11 mouse cellular contexts compared by ENCODE assay signal in the genomic region with DNA sequence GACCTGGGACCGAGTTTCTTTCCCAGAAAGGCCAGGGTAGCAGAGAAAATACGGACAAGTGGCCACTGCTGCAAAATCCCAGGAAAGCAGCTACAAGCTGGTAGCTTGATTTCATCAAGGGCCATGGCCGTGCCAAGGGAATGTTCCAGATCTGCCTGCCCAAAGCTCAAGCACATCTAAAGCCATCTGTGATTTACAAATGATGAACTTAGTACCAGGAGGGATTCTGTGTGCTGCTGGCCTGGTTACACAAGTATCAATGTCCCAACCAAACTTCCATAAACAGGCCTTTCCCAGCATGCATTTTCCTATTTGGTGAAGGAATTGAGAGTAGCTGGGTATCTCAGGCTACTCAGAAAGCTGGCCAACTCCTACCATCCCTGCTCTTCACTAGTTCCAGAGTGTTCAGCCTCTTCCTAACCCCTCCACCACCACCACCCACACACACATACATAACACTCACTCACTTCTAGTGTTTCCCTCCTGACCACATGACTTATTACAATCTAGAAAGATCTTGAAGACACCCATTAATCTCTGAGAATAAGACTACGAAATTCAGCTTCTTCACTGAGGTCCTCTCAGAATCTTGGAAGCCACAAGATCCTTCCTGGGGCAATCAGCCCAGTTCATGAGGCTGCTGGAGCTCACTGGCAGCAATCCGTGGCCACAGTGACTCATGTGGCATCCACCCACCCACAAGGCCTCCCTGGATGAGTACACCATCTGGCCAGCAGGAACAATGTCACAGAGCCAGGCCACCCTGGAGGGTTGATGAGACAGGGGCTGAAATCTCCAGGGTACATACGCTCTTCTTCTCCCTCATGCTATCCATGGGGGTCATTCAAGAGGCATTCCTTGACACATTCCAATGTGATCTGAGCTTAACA. TPM values are rescaled to one million over a fixed set of nuclear protein-coding genes. Genes with fewer than 3 reads are reported as not detected.
A peak's percentile ranks its signal among the peaks of the same experiment; 100 is the strongest.
DNase-seq lines count a peak whose midpoint lies in the region; ATAC-seq and TF ChIP-seq lines count a peak whose summit lies in the region.
"Had no signal": no experiment of that assay in that cellular context is flagged by ENCODE, and none has a peak within 500 bp of the region (broad histone marks: within the 10 kb centered on the region; RNA-seq: fewer than 3 reads in every experiment).

No protein-coding gene starts in this region.

- H3K36me3 ChIP-seq in liver, adult 2 months (ENCODE audit: control insufficient read depth, insufficient read depth, low read length) = no peaks in the 10 kb centered on the region
- H3K36me3 ChIP-seq in forebrain, embryonic 11.5 days (ENCODE audit: control insufficient read depth, insufficient read depth, low read length) = no peaks in the 10 kb centered on the region
- H3K36me3 ChIP-seq: hindbrain, embryonic 10.5 days had no signal

- no peak for ATAC-seq in forebrain, embryonic 11.5 days (replicated peaks; ENCODE audit: low FRiP score)
- no peak for ATAC-seq in erythroid progenitor cell, adult 5-6 weeks (replicated peaks; ENCODE audit: low FRiP score, poor library complexity, severe bottlenecking)
- ATAC-seq: liver, postnatal 0 days had no signal

- TF ChIP-seq CTCF in liver, adult 2 months (IDR thresholded peaks at IDR 0.05; ENCODE audit: low read depth, low read length) = no peak

- H3K79me2 ChIP-seq in liver, adult 2 months (ENCODE audit: control insufficient read depth, insufficient read depth, low read length) = no peaks in the 10 kb centered on the region

- H3K9ac ChIP-seq in liver, adult 2 months (ENCODE audit: low read depth, low read length) = no peak overlapping the region
- no peak overlapping the region for H3K9ac ChIP-seq in forebrain, embryonic 11.5 days (ENCODE audit: low read length)
- H3K9ac ChIP-seq: liver, postnatal 0 days had no signal

- no peak overlapping the region for H3K27ac ChIP-seq in liver, adult 2 months (replicated peaks; ENCODE audit: insufficient read depth, low read depth, low read length)
- no peak overlapping the region for H3K27ac ChIP-seq in forebrain, embryonic 11.5 days (ENCODE audit: low read depth, low read length)
- H3K27ac ChIP-seq: hindbrain, embryonic 10.5 days had no signal

- no peak for TF ChIP-seq POLR2A in liver, adult 2 months (IDR thresholded peaks at IDR 0.05; ENCODE audit: extremely low read depth, insufficient read depth, low read length)

- H3K4me3 ChIP-seq in liver, adult 2 months (ENCODE audit: insufficient read depth, low read depth, low read length) = no peak overlapping the region
- no peak overlapping the region for H3K4me3 ChIP-seq in forebrain, embryonic 11.5 days (ENCODE audit: low read depth, low read length)
- H3K4me3 ChIP-seq: hindbrain, embryonic 10.5 days had no signal

- H3K9me3 ChIP-seq in forebrain, embryonic 11.5 days (ENCODE audit: control insufficient read depth, low read length) = no peaks in the 10 kb centered on the region
- H3K9me3 ChIP-seq: hindbrain, embryonic 10.5 days had no signal

- H3K4me2 ChIP-seq in forebrain, embryonic 11.5 days (ENCODE audit: low read depth, low read length, severe bottlenecking) = no peak overlapping the region

- DNase-seq in liver, adult 2 months (ENCODE audit: extremely low read depth, low read depth, low spot score) = peak; percentile 41
- DNase-seq in liver = no peak
- DNase-seq in brain, adult 2 months (ENCODE audit: low read depth, low spot score) = peak; percentile 82
- DNase-seq in gastrocnemius, postnatal 10 days = peak; percentile 36
- peak; percentile 72 for DNase-seq in lung, postnatal 36 days
- DNase-seq in forebrain, embryonic 11.5 days (ENCODE audit: low spot score) = no peak
- no peak for DNase-seq in layer of hippocampus, adult 9-11 months
- DNase-seq: liver, postnatal 0 days had no signal

- no peaks in the 10 kb centered on the region for H3K27me3 ChIP-seq in liver, adult 2 months (ENCODE audit: control insufficient read depth, insufficient read depth, low read length)
- H3K27me3 ChIP-seq in forebrain, embryonic 11.5 days (ENCODE audit: control insufficient read depth, insufficient read depth, low read length) = no peaks in the 10 kb centered on the region

- 88% methylated on average over 6 of the region's 6 CpGs for WGBS in liver, adult 2 months
- 80% methylated on average over 6 of the region's 6 CpGs for whole genome bisulfite sequencing in forebrain, embryonic 11.5 days

- H3K4me1 ChIP-seq in liver, adult 2 months (ENCODE audit: control insufficient read depth, insufficient read depth, low read length) = peaks cover 8% of the 10 kb centered on the region
- H3K4me1 ChIP-seq in forebrain, embryonic 11.5 days (replicated peaks; ENCODE audit: control insufficient read depth, insufficient read depth, low read length) = no peaks in the 10 kb centered on the region
- H3K4me1 ChIP-seq: hindbrain, embryonic 10.5 days had no signal

RNA-seq across cellular contexts. Expression of a gene that starts 4.1 kb away (rescaled TPM):
- total RNA-seq in liver, adult 2 months (2014; rRNA removed) = 81.7 and 88.7 TPM in 2 replicates
- 48.1 and 61.2 TPM in 2 replicates for polyA plus RNA-seq in liver, adult 2 months (2012; rRNA removed)
- total RNA-seq in gastrocnemius, postnatal 10 days (2021) = 10 to 100 TPM; 18.7 to 25.0 TPM
- polyA plus RNA-seq in forebrain, embryonic 11.5 days (2014; fragmentation: Nextera tagmentation; extraction: Ambion mirVana) = 31.2 and 31.9 TPM in 2 replicates
- 3.4 and 4.0 TPM in 2 replicates for total RNA-seq in erythroid progenitor cell, adult 5-6 weeks (2015; ENCODE audit: low replicate concordance)
- 1.2 and 7.3 TPM in 2 replicates for total RNA-seq in erythroid progenitor cell, adult 5-6 weeks (2017; ENCODE audit: low replicate concordance)
- total RNA-seq: CH12.LX had no signal

Comparison
In these comparisons a context has a peak if more than half of its experiments do, and no peak if none do; other contexts are left out.
1. DNase-seq: peak in liver, adult 2 months (single experiment), brain, adult 2 months (single experiment), gastrocnemius, postnatal 10 days (single experiment) and lung, postnatal 36 days (single experiment); none in liver (single experiment), forebrain, embryonic 11.5 days (single experiment) and layer of hippocampus, adult 9-11 months (single experiment).